Comparison of ENCODE assay signal across 16 mouse cellular contexts in the genomic region with DNA sequence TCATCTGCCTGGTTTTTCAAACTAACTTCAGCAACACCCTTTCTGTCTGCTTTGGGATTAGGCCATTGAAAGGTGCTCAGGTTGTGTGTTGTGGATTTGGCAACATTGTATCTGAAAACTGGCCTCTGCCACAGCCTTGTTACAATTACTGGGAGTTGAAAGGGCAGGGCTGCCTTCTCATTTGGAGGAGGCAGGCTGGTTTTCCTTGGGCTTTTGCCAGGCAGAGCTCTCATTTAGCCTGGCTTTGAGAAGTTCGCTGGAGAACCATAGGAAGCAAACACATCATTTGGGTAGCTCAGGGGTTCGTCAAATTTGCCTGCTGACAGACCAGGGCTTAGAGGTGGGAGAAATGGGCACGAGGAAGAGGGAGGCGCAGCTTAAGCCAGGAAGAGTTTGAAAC.
DNase-seq lines count a peak whose midpoint lies in the region; TF ChIP-seq lines count a peak whose summit lies in the region.
"Had no signal": no experiment of that assay in that cellular context is flagged by ENCODE, and none has a peak within 500 bp of the region (broad histone marks: within the 10 kb centered on the region; RNA-seq: fewer than 3 reads in every experiment).

No protein-coding gene starts in this region.

- intact Hi-C loops in left cerebral cortex, adult 2 months (cut with DNase I) = no loop called here

- H3K27ac ChIP-seq in left cerebral cortex, adult 2 months = peak overlapping the region; percentile 80; the same call in 1 of the 2 replicates
- H3K27ac ChIP-seq: embryonic facial prominence, embryonic 12.5 days; limb, embryonic 15.5 days; liver, embryonic 15.5 days had no signal

- no peak for TF ChIP-seq CTCF in left cerebral cortex, adult 2 months (IDR thresholded peaks at IDR 0.05)
- no peak for TF ChIP-seq CTCF in brain, embryonic 14.5 days (IDR thresholded peaks at IDR 0.05; ENCODE audit: borderline replicate concordance, extremely low read depth, insufficient read depth, insufficient read length)

- H3K4me3 ChIP-seq in left cerebral cortex, adult 2 months = no peak overlapping the region
- H3K4me3 ChIP-seq: embryonic facial prominence, embryonic 12.5 days; limb, embryonic 15.5 days; liver, embryonic 15.5 days had no signal

- DNase-seq in adrenal gland, postnatal 14 days = peak; percentile 29
- DNase-seq in adrenal gland, adult 8-10 months = no peak
- DNase-seq in left cerebral cortex, adult 2 months (ENCODE audit: extremely low spot score in 1 of 2, low spot score in 2 of 2) = no peak
- no peak for DNase-seq in left cerebral cortex, adult 8-10 months (ENCODE audit: low spot score in 2 of 2)
- peak; percentile 55 for DNase-seq in brain, embryonic 14.5 days (ENCODE audit: low read depth)
- peak; percentile 75 for DNase-seq in testis, postnatal 14 days (ENCODE audit: low spot score)
- DNase-seq in right cerebral cortex, postnatal 25 days = no peak
- DNase-seq: cerebellum, adult 9-11 months; forebrain, postnatal 0 days; gastrocnemius, postnatal 36 days; kidney, adult 2 months; kidney, postnatal 4 days; thymus, postnatal 36 days had no signal

- TF ChIP-seq POLR2A in brain, embryonic 14.5 days (IDR thresholded peaks at IDR 0.05; ENCODE audit: borderline replicate concordance, extremely low read depth, insufficient read depth, insufficient read length, poor library complexity, severe bottlenecking) = no peak

Comparison
In these comparisons a context has a peak if more than half of its experiments do, and no peak if none do; other contexts are left out.
1. DNase-seq: peak in adrenal gland, postnatal 14 days (single experiment), brain, embryonic 14.5 days (single experiment) and testis, postnatal 14 days (single experiment); none in adrenal gland, adult 8-10 months (single experiment), left cerebral cortex, adult 2 months (0 of 2), left cerebral cortex, adult 8-10 months (0 of 2) and right cerebral cortex, postnatal 25 days (single experiment).